Mouse (Mus musculus) bone marrow macrophage, adult 2 months (primary cell): ENCODE measurements at regions not wholly inside any gene's neighbourhood (a gene's known extent, or its start where the extent isn't known, plus 50 kb on each side); places are given as distances from the start of the nearest gene placed in this dataset.

Experiments used
- CTCF ChIP-seq: IDR thresholded peaks from 2 replicates; pipeline ENCODE4 v1.5.1; 2012; ENCODE audit warnings: low read depth, mild to moderate bottlenecking, low read length, moderate library complexity
- POLR2A ChIP-seq: IDR thresholded peaks from 2 replicates; pipeline ENCODE4 v1.6.1; 2012; ENCODE audit warnings: mild to moderate bottlenecking, low read depth, low read length, borderline replicate concordance

DNA sequence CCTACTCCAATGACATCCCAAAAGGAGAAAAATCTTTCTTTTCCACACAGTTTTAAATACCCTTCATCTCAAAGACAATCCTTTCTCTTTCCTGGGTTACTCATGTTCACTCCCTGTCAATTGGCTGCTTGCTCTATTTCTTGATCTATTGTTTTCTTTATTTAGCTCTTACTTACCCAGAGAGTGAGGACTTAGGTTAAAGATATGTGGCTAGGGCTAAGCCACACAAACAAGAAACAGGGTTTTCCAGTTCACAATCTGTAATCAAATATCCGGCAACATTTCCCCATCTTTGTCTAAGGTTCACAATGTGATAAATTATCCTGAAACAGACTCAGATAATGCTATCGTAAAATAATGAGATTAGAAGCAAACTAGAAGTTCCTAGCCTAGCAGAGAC lies 563.9 kb downstream of the Brinp3 start:
- TF ChIP-seq CTCF (no peak), POLR2A (no peak)
